Mouse (Mus musculus): Measurements from ENCODE around the gene Snx30. TPM values are rescaled to one million over a fixed set of nuclear protein-coding genes. Genes with fewer than 3 reads are reported as not detected.

Snx30 gene
- polyA plus RNA-seq, 1 experiment from 2014 or later, result 14.6 TPM

DNA sequence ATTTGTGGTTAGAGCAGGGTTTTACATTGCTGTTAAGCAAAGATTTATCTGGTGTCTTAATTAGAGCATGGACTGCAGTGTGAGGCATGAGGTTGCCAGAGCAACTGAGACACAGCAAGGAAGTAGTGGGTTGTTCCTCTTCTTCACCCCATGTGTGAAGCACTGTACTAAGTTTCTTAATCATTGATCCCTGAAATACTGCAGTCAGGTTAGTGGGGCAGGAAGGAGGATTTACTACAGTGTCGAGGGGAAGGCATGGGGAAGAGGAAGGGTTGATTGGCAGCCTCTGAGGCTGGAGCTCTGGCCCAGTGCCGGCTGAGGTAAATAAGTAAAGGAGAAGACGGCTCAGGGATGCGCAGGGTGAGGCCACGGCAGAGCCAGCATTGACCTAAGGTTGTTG, 82.4 kb downstream of the Snx30 start:
- Histone ChIP-seq H3K27me3 (ENCODE audit: insufficient read depth, poor library complexity, severe bottlenecking) (no peaks in the 10 kb centered on the region), H3K4me1 (replicated peaks) (no peaks in the 10 kb centered on the region), H3K36me3 (peaks cover 66% of the 10 kb centered on the region), H3K9me3 (no peaks in the 10 kb centered on the region), H3K27ac (no peak overlapping the region), H3K4me3 (no peak overlapping the region)
- 83% methylated on average over 5 of the region's 5 CpGs for WGBS
- no peak for DNase-seq (ENCODE audit: low spot score)

DNA sequence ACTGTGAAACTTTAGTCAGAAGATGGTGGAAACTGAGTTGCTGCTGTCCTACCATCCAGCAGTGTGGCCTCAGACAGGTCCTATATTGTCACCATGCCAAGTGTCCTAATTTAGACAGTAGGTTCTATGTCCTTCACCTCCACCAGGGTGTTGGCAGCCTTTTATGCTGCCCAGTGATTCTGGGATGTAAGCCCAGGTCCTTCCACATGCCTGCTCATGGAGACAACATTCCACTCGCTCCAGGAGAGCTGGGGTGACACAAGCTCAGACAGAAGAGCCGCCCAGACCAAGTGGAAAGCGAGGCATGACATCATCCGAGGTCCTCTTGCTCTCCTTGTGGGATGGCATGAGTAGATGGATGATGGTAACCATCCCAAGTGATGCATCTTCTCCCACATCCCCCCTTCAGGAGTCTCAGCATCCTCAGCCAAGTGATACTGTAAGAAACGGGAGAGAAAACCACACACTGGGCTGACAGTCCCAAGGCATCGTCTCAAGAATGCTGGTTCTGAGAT, 84.5 kb downstream of the Snx30 start:
- no peaks in the 10 kb centered on the region for H3K4me1 ChIP-seq (replicated peaks)
- peaks cover 71% of the 10 kb centered on the region for H3K36me3 ChIP-seq
- no peaks in the 10 kb centered on the region for H3K9me3 ChIP-seq
- 90% methylated on average over 6 of the region's 6 CpGs for WGBS
- no peak overlapping the region for H3K4me3 ChIP-seq
- DNase-seq (ENCODE audit: low spot score), result no peak
- H3K27me3 ChIP-seq (ENCODE audit: insufficient read depth, poor library complexity, severe bottlenecking), result no peaks in the 10 kb centered on the region
- H3K27ac ChIP-seq, result no peak overlapping the region

DNA sequence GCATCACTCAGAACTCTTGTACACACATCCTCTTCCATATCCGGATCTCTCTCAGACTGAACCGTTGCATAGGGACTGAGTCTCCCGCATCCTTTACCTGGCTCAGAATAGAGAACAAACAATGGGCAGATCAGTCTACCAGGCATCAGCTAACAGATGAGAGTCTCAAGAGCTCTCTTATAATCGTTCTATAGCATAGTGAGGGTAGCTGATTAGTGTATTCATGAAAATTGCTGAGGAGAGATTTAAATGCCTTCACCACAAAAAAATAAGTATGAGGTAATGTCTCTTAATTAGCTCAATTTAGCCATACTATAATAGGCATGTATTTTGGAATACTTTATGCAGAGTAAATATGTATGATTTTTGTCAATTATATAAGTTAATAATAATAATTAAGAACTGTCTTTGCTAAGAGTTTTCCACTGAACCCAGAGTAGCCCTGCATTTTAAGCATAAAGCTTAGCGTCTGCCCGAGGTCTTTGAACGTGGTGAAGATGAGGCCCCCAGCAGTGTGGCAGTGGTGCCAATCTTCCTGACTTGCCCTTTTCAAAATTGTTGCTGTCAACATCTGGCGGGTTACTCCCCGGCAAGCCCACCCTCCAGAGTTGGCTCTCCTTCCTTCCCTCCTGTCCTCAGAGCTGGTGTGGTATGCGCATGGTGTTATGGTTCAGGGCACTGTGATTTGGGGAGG, 86.2 kb downstream of the Snx30 start:
- Histone ChIP-seq H3K4me3 (no peak overlapping the region), H3K4me1 (replicated peaks) (no peaks in the 10 kb centered on the region), H3K9me3 (no peaks in the 10 kb centered on the region), H3K27ac (no peak overlapping the region), H3K27me3 (ENCODE audit: insufficient read depth, poor library complexity, severe bottlenecking) (no peaks in the 10 kb centered on the region), H3K36me3 (peaks cover 71% of the 10 kb centered on the region)
- no peak for DNase-seq (ENCODE audit: low spot score)
- 94% methylated on average over 10 of the region's 10 CpGs for WGBS

DNA sequence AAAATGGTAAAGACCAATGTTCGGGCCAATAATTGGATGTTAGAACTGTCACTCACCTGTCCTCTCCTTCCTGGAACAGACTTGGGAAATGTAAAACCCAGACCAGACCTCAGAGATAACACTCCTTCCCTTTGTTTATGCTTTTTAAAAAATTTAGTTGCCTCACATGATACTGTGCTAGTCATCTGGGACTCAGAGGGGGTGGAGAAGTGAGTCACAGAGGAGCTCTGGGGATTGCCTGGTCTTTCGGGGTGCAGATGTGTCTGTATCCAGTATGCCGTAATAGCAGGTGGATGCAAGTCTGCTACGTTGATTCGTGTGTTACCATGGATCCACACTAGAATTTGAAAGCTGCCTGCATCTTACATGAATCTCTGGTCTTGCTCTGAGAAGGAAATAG, 87.1 kb downstream of the Snx30 start:
- Histone ChIP-seq H3K36me3 (peaks cover 74% of the 10 kb centered on the region), H3K4me3 (no peak overlapping the region), H3K27me3 (ENCODE audit: insufficient read depth, poor library complexity, severe bottlenecking) (no peaks in the 10 kb centered on the region), H3K27ac (no peak overlapping the region), H3K9me3 (no peaks in the 10 kb centered on the region), H3K4me1 (replicated peaks) (no peaks in the 10 kb centered on the region)
- no peak for DNase-seq (ENCODE audit: low spot score)
- 95% methylated on average over 5 of the region's 5 CpGs for WGBS

- no peak for DNase-seq (ENCODE audit: low spot score)
- Histone ChIP-seq H3K4me1 (replicated peaks) (no peaks in the 10 kb centered on the region), H3K36me3 (peaks cover 80% of the 10 kb centered on the region), H3K27me3 (ENCODE audit: insufficient read depth, poor library complexity, severe bottlenecking) (no peaks in the 10 kb centered on the region), H3K27ac (no peak overlapping the region), H3K4me3 (no peak overlapping the region), H3K9me3 (no peaks in the 10 kb centered on the region)
- WGBS, result 91% methylated on average over 8 of the region's 8 CpGs
Measured at GRCm38 (mm10) chr4:59894415-59894814, 88.8 kb downstream of the Snx30 start.

DNA sequence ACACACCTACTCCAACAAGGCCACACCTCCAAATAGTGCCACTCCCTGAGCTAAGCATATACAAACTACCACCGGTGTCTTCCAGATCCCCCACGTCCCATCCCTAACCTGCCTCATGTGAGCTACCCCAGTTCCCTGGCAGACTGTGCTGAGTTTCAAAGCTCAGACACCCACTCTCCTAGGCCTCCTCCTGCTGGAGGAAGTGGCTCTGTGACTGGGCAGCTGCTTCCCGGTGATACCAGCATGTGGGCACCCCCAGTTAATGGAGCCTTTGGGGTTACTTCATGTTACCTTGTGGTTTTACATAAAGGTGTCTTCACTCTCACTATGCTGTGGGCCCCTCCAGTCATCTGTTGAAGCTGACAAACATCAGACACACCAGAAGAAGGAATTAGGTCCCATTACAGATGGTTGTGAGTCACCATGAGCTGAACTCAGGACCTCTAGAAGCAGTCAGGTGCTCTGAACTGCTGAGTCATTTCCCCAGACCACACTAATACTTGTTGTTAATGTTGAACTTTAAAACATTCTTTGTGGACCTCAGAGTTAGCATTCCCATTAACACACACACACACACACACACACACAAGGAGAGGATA, 89.4 kb downstream of the Snx30 start:
- H3K27me3 ChIP-seq (ENCODE audit: insufficient read depth, poor library complexity, severe bottlenecking), result no peaks in the 10 kb centered on the region
- no peak for DNase-seq (ENCODE audit: low spot score)
- no peak overlapping the region for H3K4me3 ChIP-seq
- peaks cover 85% of the 10 kb centered on the region for H3K36me3 ChIP-seq
- H3K9me3 ChIP-seq, result no peaks in the 10 kb centered on the region
- no peaks in the 10 kb centered on the region for H3K4me1 ChIP-seq (replicated peaks)
- no peak overlapping the region for H3K27ac ChIP-seq
- 92% methylated on average over 3 of the region's 3 CpGs for WGBS

GRCm38 (mm10) chr4:59896000-59896399, 90.4 kb downstream of the Snx30 start:
- no peak overlapping the region for H3K4me3 ChIP-seq
- 79% methylated on average over 5 of the region's 5 CpGs for WGBS
- DNase-seq (ENCODE audit: low spot score), result no peak

GRCm38 (mm10) chr4:59897814-59898520, 92.3 kb downstream of the Snx30 start:
- Histone ChIP-seq H3K4me3 (no peak overlapping the region), H3K4me1 (replicated peaks) (no peaks in the 10 kb centered on the region), H3K27me3 (ENCODE audit: insufficient read depth, poor library complexity, severe bottlenecking) (no peaks in the 10 kb centered on the region), H3K36me3 (peaks cover 78% of the 10 kb centered on the region), H3K9me3 (no peaks in the 10 kb centered on the region), H3K27ac (no peak overlapping the region)
- 81% methylated on average over 12 of the region's 12 CpGs for WGBS
- DNase-seq (ENCODE audit: low spot score), result no peak

More at GRCm38 (mm10) chr4:59896000-59896399, 90.4 kb downstream of the Snx30 start:
- no peaks in the 10 kb centered on the region for H3K27me3 ChIP-seq (ENCODE audit: insufficient read depth, poor library complexity, severe bottlenecking)
- peaks cover 84% of the 10 kb centered on the region for H3K36me3 ChIP-seq
- no peaks in the 10 kb centered on the region for H3K4me1 ChIP-seq (replicated peaks)
- no peaks in the 10 kb centered on the region for H3K9me3 ChIP-seq
- H3K27ac ChIP-seq, result no peak overlapping the region

- no peak for DNase-seq (ENCODE audit: low spot score)
- 90% methylated on average over 9 of the region's 9 CpGs for WGBS
- Histone ChIP-seq H3K4me1 (replicated peaks) (no peaks in the 10 kb centered on the region), H3K27me3 (ENCODE audit: insufficient read depth, poor library complexity, severe bottlenecking) (no peaks in the 10 kb centered on the region), H3K9me3 (no peaks in the 10 kb centered on the region), H3K36me3 (peaks cover 72% of the 10 kb centered on the region), H3K4me3 (no peak overlapping the region), H3K27ac (no peak overlapping the region)
Measured at GRCm38 (mm10) chr4:59898521-59898919, 92.9 kb downstream of the Snx30 start.

GRCm38 (mm10) chr4:59901810-59902209, 96.2 kb downstream of the Snx30 start:
- no peak for DNase-seq (ENCODE audit: low spot score)
- 89% methylated on average over 6 of the region's 6 CpGs for WGBS
- H3K27ac ChIP-seq, result no peak overlapping the region
- H3K4me1 ChIP-seq (replicated peaks), result 0 out of 2 replicates have a peak, but pooled peaks cover 9% of the 10 kb centered on the region
- no peaks in the 10 kb centered on the region for H3K27me3 ChIP-seq (ENCODE audit: insufficient read depth, poor library complexity, severe bottlenecking)
- H3K36me3 ChIP-seq, result peaks cover 39% of the 10 kb centered on the region
- H3K4me3 ChIP-seq, result no peak overlapping the region
- H3K9me3 ChIP-seq, result no peaks in the 10 kb centered on the region

DNA sequence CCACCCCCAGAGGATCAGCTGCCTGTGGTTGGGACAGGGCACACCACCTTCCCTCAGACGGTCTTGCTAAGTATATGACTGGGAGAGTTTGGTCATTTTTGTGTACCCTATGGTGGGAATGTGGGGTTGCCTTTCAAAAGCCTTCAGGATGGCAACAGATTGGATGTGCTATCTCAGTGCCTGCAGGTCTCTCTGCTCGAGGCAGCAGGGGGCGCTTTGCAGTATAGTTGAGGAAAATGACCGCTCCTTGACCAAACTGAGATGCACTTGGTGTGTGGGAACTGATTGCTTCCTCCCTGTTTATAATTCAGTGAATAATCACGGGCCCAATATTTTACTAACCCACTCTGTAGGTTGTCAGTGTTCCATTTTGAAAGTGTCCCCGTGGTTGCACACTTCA, 96.9 kb downstream of the Snx30 start:
- no peak overlapping the region for H3K4me3 ChIP-seq
- H3K27ac ChIP-seq, result no peak overlapping the region
- 66% methylated on average over 6 of the region's 6 CpGs for WGBS
- H3K36me3 ChIP-seq, result peaks cover 33% of the 10 kb centered on the region
- H3K27me3 ChIP-seq (ENCODE audit: insufficient read depth, poor library complexity, severe bottlenecking), result no peaks in the 10 kb centered on the region
- peaks cover 11% of the 10 kb centered on the region; the same call in 1 of the 2 replicates for H3K4me1 ChIP-seq (replicated peaks)
- no peak for DNase-seq (ENCODE audit: low spot score)
- no peaks in the 10 kb centered on the region for H3K9me3 ChIP-seq

GRCm38 (mm10) chr4:59907092-59907491, 101.5 kb downstream of the Snx30 start:
- DNase-seq (ENCODE audit: low spot score), result no peak
- H3K27ac ChIP-seq, result no peak overlapping the region
- no peak overlapping the region for H3K4me3 ChIP-seq
- peaks cover 15% of the 10 kb centered on the region; the same call in 1 of the 2 replicates for H3K4me1 ChIP-seq (replicated peaks)
- H3K27me3 ChIP-seq (ENCODE audit: insufficient read depth, poor library complexity, severe bottlenecking), result no peaks in the 10 kb centered on the region
- H3K9me3 ChIP-seq, result no peaks in the 10 kb centered on the region
- 86% methylated on average over 6 of the region's 6 CpGs for WGBS
- no peaks in the 10 kb centered on the region for H3K36me3 ChIP-seq

Measured in hindbrain, embryonic 10.5 days (tissue).